ENCODE assay signal across 28 mouse cellular contexts in genomic region chr4:124953546-124953945, GRCm38 (mm10). TPM values are rescaled to one million over a fixed set of nuclear protein-coding genes. Genes with fewer than 3 reads are reported as not detected.
A peak's percentile ranks its signal among the peaks of the same experiment; 100 is the strongest.
DNase-seq lines count a peak whose midpoint lies in the region; ATAC-seq and TF ChIP-seq lines count a peak whose summit lies in the region.
"Had no signal": no experiment of that assay in that cellular context is flagged by ENCODE, and none has a peak within 500 bp of the region (broad histone marks: within the 10 kb centered on the region; RNA-seq: fewer than 3 reads in every experiment).

No protein-coding gene starts in this region.

- peak; percentile 28 to 30 for DNase-seq in cerebellum, postnatal 10 days
- no peak for DNase-seq in cerebellum, adult 9-10 months
- peak; percentile 5 for DNase-seq in heart, postnatal 0 days (ENCODE audit: low spot score)
- no peak for DNase-seq in heart, adult 9 months (ENCODE audit: low spot score in 2 of 2)
- DNase-seq in lung, postnatal 4 days: peak; percentile 53 to 89
- no peak for DNase-seq in gastrocnemius, postnatal 10 days
- no peak for DNase-seq in hindbrain, embryonic 11.5 days (ENCODE audit: low spot score)
- DNase-seq: adrenal gland, postnatal 36 days; cerebellum, adult 9-11 months; heart, postnatal 4 days; kidney, adult 9 months; kidney, postnatal 36 days; layer of hippocampus, postnatal 36 days; liver, postnatal 0 days; midbrain, embryonic 14.5 days; retina, postnatal 1 day; right cerebral cortex, postnatal 25 days; spleen, adult 18-20 months had no signal

- no peaks in the 10 kb centered on the region for H3K27me3 ChIP-seq in heart, postnatal 0 days (ENCODE audit: control insufficient read depth, insufficient read depth, low read length)
- no peaks in the 10 kb centered on the region for H3K27me3 ChIP-seq in lung, embryonic 16.5 days (ENCODE audit: control insufficient read depth, insufficient read depth, low read depth, low read length)
- no peaks in the 10 kb centered on the region for H3K27me3 ChIP-seq in hindbrain, embryonic 11.5 days (ENCODE audit: control insufficient read depth, insufficient read depth, low read length)
- H3K27me3 ChIP-seq: forebrain, embryonic 15.5 days; hindbrain, embryonic 15.5 days; neural tube, embryonic 12.5 days had no signal

- no peaks in the 10 kb centered on the region for H3K9me3 ChIP-seq in heart, postnatal 0 days (replicated peaks; ENCODE audit: control insufficient read depth, low read length)
- no peaks in the 10 kb centered on the region for H3K9me3 ChIP-seq in lung, embryonic 16.5 days (ENCODE audit: control insufficient read depth, low read length)
- no peaks in the 10 kb centered on the region for H3K9me3 ChIP-seq in hindbrain, embryonic 11.5 days (ENCODE audit: control insufficient read depth, low read length)
- H3K9me3 ChIP-seq: forebrain, embryonic 15.5 days; heart, embryonic 13.5 days; hindbrain, embryonic 15.5 days; limb, embryonic 12.5 days; neural tube, embryonic 12.5 days had no signal

- no peaks in the 10 kb centered on the region for H3K36me3 ChIP-seq in heart, postnatal 0 days (replicated peaks; ENCODE audit: control insufficient read depth, insufficient read depth, low read length)
- H3K36me3 ChIP-seq in lung, embryonic 16.5 days (ENCODE audit: control insufficient read depth, insufficient read depth, low read length): no peaks in the 10 kb centered on the region
- H3K36me3 ChIP-seq in hindbrain, embryonic 11.5 days (ENCODE audit: control insufficient read depth, insufficient read depth, low read length): no peaks in the 10 kb centered on the region
- H3K36me3 ChIP-seq: forebrain, embryonic 15.5 days; heart, embryonic 13.5 days; hindbrain, embryonic 15.5 days; limb, embryonic 12.5 days; neural tube, embryonic 12.5 days had no signal

- no peak overlapping the region for H3K27ac ChIP-seq in heart, postnatal 0 days (ENCODE audit: low read depth)
- no peak overlapping the region for H3K27ac ChIP-seq in lung, embryonic 16.5 days (ENCODE audit: low read length)
- H3K27ac ChIP-seq in hindbrain, embryonic 11.5 days (ENCODE audit: low read depth, low read length): no peak overlapping the region
- H3K27ac ChIP-seq: forebrain, embryonic 15.5 days; heart, embryonic 13.5 days; hindbrain, embryonic 15.5 days; limb, embryonic 12.5 days; neural tube, embryonic 12.5 days had no signal

- H3K4me3 ChIP-seq in heart, postnatal 0 days (ENCODE audit: low read depth, low read length): no peak overlapping the region
- H3K4me3 ChIP-seq in lung, embryonic 16.5 days (ENCODE audit: low read length): no peak overlapping the region
- H3K4me3 ChIP-seq in hindbrain, embryonic 11.5 days (ENCODE audit: low read depth, low read length): no peak overlapping the region
- H3K4me3 ChIP-seq: erythroblast, embryonic 14.5 days; forebrain, embryonic 15.5 days; heart, embryonic 13.5 days; hindbrain, embryonic 15.5 days; limb, embryonic 12.5 days; neural tube, embryonic 12.5 days had no signal

- no peak overlapping the region for H3K4me2 ChIP-seq in heart, postnatal 0 days (ENCODE audit: low read depth, low read length)
- H3K4me2 ChIP-seq in lung, embryonic 16.5 days (ENCODE audit: low read depth, low read length): no peak overlapping the region
- H3K4me2 ChIP-seq in hindbrain, embryonic 11.5 days (replicated peaks; ENCODE audit: low read depth, low read length): no peak overlapping the region
- H3K4me2 ChIP-seq: forebrain, embryonic 15.5 days; heart, embryonic 13.5 days; hindbrain, embryonic 15.5 days; limb, embryonic 12.5 days; liver, embryonic 11.5 days; neural tube, embryonic 12.5 days had no signal

- no peak for TF ChIP-seq EP300 in heart, postnatal 0 days (IDR thresholded peaks at IDR 0.05; ENCODE audit: low read depth)

- 42% methylated on average over 4 of the region's 4 CpGs for WGBS in heart, postnatal 0 days
- 32% methylated on average over 4 of the region's 4 CpGs for WGBS in lung, embryonic 16.5 days
- WGBS in hindbrain, embryonic 11.5 days: 68% methylated on average over 4 of the region's 4 CpGs

- ATAC-seq in heart, postnatal 0 days (ENCODE audit: insufficient read depth, low read depth): no peak
- ATAC-seq in lung, embryonic 16.5 days (ENCODE audit: low read depth): peak; percentile 70
- no peak for ATAC-seq in hindbrain, embryonic 11.5 days (ENCODE audit: low FRiP score)
- ATAC-seq: forebrain, embryonic 15.5 days; intestine, embryonic 16.5 days; liver, postnatal 0 days had no signal

- H3K4me1 ChIP-seq in heart, postnatal 0 days (ENCODE audit: control insufficient read depth, insufficient read depth): no peaks in the 10 kb centered on the region
- peaks cover 13% of the 10 kb centered on the region for H3K4me1 ChIP-seq in lung, embryonic 16.5 days (replicated peaks; ENCODE audit: control insufficient read depth, insufficient read depth, low read length)
- no peaks in the 10 kb centered on the region for H3K4me1 ChIP-seq in hindbrain, embryonic 11.5 days (replicated peaks; ENCODE audit: control insufficient read depth, insufficient read depth, low read length)
- H3K4me1 ChIP-seq: forebrain, embryonic 15.5 days; hindbrain, embryonic 15.5 days; neural tube, embryonic 12.5 days had no signal

- H3K9ac ChIP-seq in heart, postnatal 0 days (replicated peaks; ENCODE audit: low read depth, low read length): no peak overlapping the region
- H3K9ac ChIP-seq in lung, embryonic 16.5 days (ENCODE audit: low read length): no peak overlapping the region
- H3K9ac ChIP-seq in hindbrain, embryonic 11.5 days (ENCODE audit: low read depth, low read length): no peak overlapping the region
- H3K9ac ChIP-seq: forebrain, embryonic 15.5 days; heart, embryonic 13.5 days; hindbrain, embryonic 15.5 days; limb, embryonic 12.5 days; liver, postnatal 0 days; neural tube, embryonic 12.5 days had no signal

- TF ChIP-seq CTCF in heart, postnatal 0 days (IDR thresholded peaks at IDR 0.05; ENCODE audit: low read depth): no peak

RNA-seq across cellular contexts. Expression of gene Cdca8, which starts 14.4 kb away (rescaled TPM):
- 26.4 and 28.5 TPM in 2 replicates for total RNA-seq in heart, postnatal 0 days (2014; rRNA removed; ENCODE audit: low replicate concordance)
- polyA plus RNA-seq in heart, postnatal 0 days (2015; fragmentation: Nextera tagmentation; extraction: Ambion mirVana): 31.0 and 31.7 TPM in 2 replicates
- polyA plus RNA-seq in lung, embryonic 16.5 days (2015; fragmentation: Nextera tagmentation; extraction: Ambion mirVana): 150 and 151 TPM in 2 replicates
- 1 to 10 TPM; 7.1 to 9.0 TPM for total RNA-seq in gastrocnemius, postnatal 10 days (2021)
- 192 and 195 TPM in 2 replicates for polyA plus RNA-seq in hindbrain, embryonic 11.5 days (2014; fragmentation: Nextera tagmentation; extraction: Ambion mirVana)

RNA-seq across cellular contexts. Expression of gene 9930104L06Rik, which starts 16.7 kb away (rescaled TPM):
- 9.7 and 18.7 TPM in 2 replicates for total RNA-seq in heart, postnatal 0 days (2014; rRNA removed; ENCODE audit: low replicate concordance)
- polyA plus RNA-seq in heart, postnatal 0 days (2015; fragmentation: Nextera tagmentation; extraction: Ambion mirVana): 6.0 and 7.1 TPM in 2 replicates
- polyA plus RNA-seq in lung, embryonic 16.5 days (2015; fragmentation: Nextera tagmentation; extraction: Ambion mirVana): 11.1 and 13.1 TPM in 2 replicates
- total RNA-seq in gastrocnemius, postnatal 10 days (2021): 1 to 10 TPM; 7.9 to 9.2 TPM
- polyA plus RNA-seq in hindbrain, embryonic 11.5 days (2014; fragmentation: Nextera tagmentation; extraction: Ambion mirVana): 4.2 and 5.5 TPM in 2 replicates

RNA-seq across cellular contexts. Expression of gene Rspo1, which starts 32.7 kb away (rescaled TPM):
- 3.8 and 4.0 TPM in 2 replicates for total RNA-seq in heart, postnatal 0 days (2014; rRNA removed; ENCODE audit: low replicate concordance)
- polyA plus RNA-seq in heart, postnatal 0 days (2015; fragmentation: Nextera tagmentation; extraction: Ambion mirVana): 1.7 and 1.9 TPM in 2 replicates
- polyA plus RNA-seq in lung, embryonic 16.5 days (2015; fragmentation: Nextera tagmentation; extraction: Ambion mirVana): 7.4 and 8.0 TPM in 2 replicates
- total RNA-seq in gastrocnemius, postnatal 10 days (2021): under 1 TPM; 0.47 to 0.65 TPM
- polyA plus RNA-seq in hindbrain, embryonic 11.5 days (2014; fragmentation: Nextera tagmentation; extraction: Ambion mirVana): 8.5 and 16.5 TPM in 2 replicates
- total RNA-seq: megakaryocyte-erythroid progenitor cell, adult 5-6 weeks had no signal

Comparison
In these comparisons a context has a peak if more than half of its experiments do, and no peak if none do; other contexts are left out.
1. DNase-seq: peak in cerebellum, postnatal 10 days (2 of 2), heart, postnatal 0 days (single experiment) and lung, postnatal 4 days (2 of 2); none in cerebellum, adult 9-10 months (single experiment), heart, adult 9 months (0 of 2), gastrocnemius, postnatal 10 days (single experiment) and hindbrain, embryonic 11.5 days (single experiment).